Mouse (Mus musculus) gastrocnemius, postnatal 10 days (tissue): ENCODE results near the gene Ggact. TPM values are rescaled to one million over a fixed set of nuclear protein-coding genes. Genes with fewer than 3 reads are reported as not detected.

ENCODE experiments used
- total RNA-seq, 2 experiments: library from RNA; stranded (reverse); gene quantifications; 2 replicates each; pipeline ENCODE4 v1.2.3; 2021

The Ggact gene
- total RNA-seq, 2 experiments from 2014 or later = 9.3 to 10.5 TPM

Other genes with a start within 250 kb of the Ggact start
- gene Tmtc4, start 70.3 kb upstream of the Ggact start, total RNA-seq = 10 to 100 TPM; 12.3 to 15.6 TPM